In genomic region chr16:8864223-8864631, GRCm38 (mm10) we compare ENCODE assay signal across 10 mouse cellular contexts. TPM values are rescaled to one million over a fixed set of nuclear protein-coding genes. Genes with fewer than 3 reads are reported as not detected.
A peak's percentile ranks its signal among the peaks of the same experiment; 100 is the strongest.
DNase-seq lines count a peak whose midpoint lies in the region; ATAC-seq and TF ChIP-seq lines count a peak whose summit lies in the region.
"Had no signal": no experiment of that assay in that cellular context is flagged by ENCODE, and none has a peak within 500 bp of the region (broad histone marks: within the 10 kb centered on the region; RNA-seq: fewer than 3 reads in every experiment).

No protein-coding gene starts in this region.

- no peak overlapping the region for H3K4me2 ChIP-seq in kidney, embryonic 16.5 days (replicated peaks; ENCODE audit: low read depth, low read length)
- peak overlapping the region; percentile 13 for H3K4me2 ChIP-seq in heart, embryonic 16.5 days (ENCODE audit: low read depth, low read length)
- H3K4me2 ChIP-seq in midbrain, postnatal 0 days (ENCODE audit: low read depth, low read length, poor library complexity, severe bottlenecking) = no peak overlapping the region
- H3K4me2 ChIP-seq: embryonic facial prominence, embryonic 13.5 days had no signal

- no peaks in the 10 kb centered on the region for H3K9me3 ChIP-seq in kidney, embryonic 16.5 days (ENCODE audit: low read length)
- H3K9me3 ChIP-seq in heart, embryonic 16.5 days (replicated peaks; ENCODE audit: control insufficient read depth, low read length) = no peaks in the 10 kb centered on the region
- no peaks in the 10 kb centered on the region for H3K9me3 ChIP-seq in midbrain, postnatal 0 days (ENCODE audit: low read length)
- H3K9me3 ChIP-seq: embryonic facial prominence, embryonic 13.5 days had no signal

- H3K36me3 ChIP-seq in kidney, embryonic 16.5 days (ENCODE audit: insufficient read depth, low read length) = peaks cover 18% of the 10 kb centered on the region; the same call in 1 of the 2 replicates
- H3K36me3 ChIP-seq in heart, embryonic 16.5 days (ENCODE audit: control insufficient read depth, insufficient read depth) = peaks cover 7% of the 10 kb centered on the region; the same call in 1 of the 2 replicates
- peaks cover 11% of the 10 kb centered on the region; the same call in 1 of the 2 replicates for H3K36me3 ChIP-seq in midbrain, postnatal 0 days (ENCODE audit: insufficient read depth, low read length)

- no peak for TF ChIP-seq POLR2A in bone marrow macrophage, adult 2 months (IDR thresholded peaks at IDR 0.05; ENCODE audit: borderline replicate concordance, low read depth, low read length)

- ATAC-seq in kidney, embryonic 16.5 days (ENCODE audit: low FRiP score, low TSS enrichment) = no peak
- peak; percentile 30 for ATAC-seq in heart, embryonic 16.5 days (replicated peaks; ENCODE audit: extremely low read depth, insufficient read depth, low FRiP score)
- ATAC-seq in midbrain, postnatal 0 days (ENCODE audit: low FRiP score) = no peak

- no peak overlapping the region for H3K4me3 ChIP-seq in kidney, embryonic 16.5 days (ENCODE audit: low read length)
- peak overlapping the region; percentile 2; the same call in 1 of the 2 replicates for H3K4me3 ChIP-seq in bone marrow macrophage, adult 2 months (ENCODE audit: insufficient read depth, low read length)
- no peak overlapping the region for H3K4me3 ChIP-seq in heart, embryonic 16.5 days (ENCODE audit: low read length)
- H3K4me3 ChIP-seq in midbrain, postnatal 0 days (ENCODE audit: low read depth, low read length) = no peak overlapping the region
- H3K4me3 ChIP-seq: embryonic facial prominence, embryonic 13.5 days had no signal

- DNase-seq in kidney, adult 9 months = peak; percentile 40
- DNase-seq in lung, postnatal 25 days (ENCODE audit: low spot score) = peak; percentile 56
- no peak for DNase-seq in frontal cortex, postnatal 14 days (ENCODE audit: low spot score in 2 of 2)
- no peak for DNase-seq in midbrain, postnatal 0 days (ENCODE audit: low spot score)
- no peak for DNase-seq in embryo, embryonic 9.5 days (ENCODE audit: extremely low spot score)

- peaks cover 8% of the 10 kb centered on the region; the same call in 1 of the 2 replicates for H3K4me1 ChIP-seq in kidney, embryonic 16.5 days (ENCODE audit: insufficient read depth, low read length)
- peaks cover 33% of the 10 kb centered on the region for H3K4me1 ChIP-seq in bone marrow macrophage, adult 2 months (ENCODE audit: control insufficient read depth, insufficient read depth, low read length)
- H3K4me1 ChIP-seq in heart, embryonic 16.5 days (ENCODE audit: control insufficient read depth, insufficient read depth, low read length) = peaks cover 11% of the 10 kb centered on the region
- H3K4me1 ChIP-seq in midbrain, postnatal 0 days (ENCODE audit: insufficient read depth, low read length) = no peaks in the 10 kb centered on the region

- no peak overlapping the region for H3K9ac ChIP-seq in kidney, embryonic 16.5 days (replicated peaks; ENCODE audit: low read length)
- no peak overlapping the region for H3K9ac ChIP-seq in heart, embryonic 16.5 days (ENCODE audit: low read length)
- H3K9ac ChIP-seq in midbrain, postnatal 0 days (replicated peaks; ENCODE audit: low read length, poor library complexity, severe bottlenecking) = no peak overlapping the region
- H3K9ac ChIP-seq: embryonic facial prominence, embryonic 13.5 days had no signal

- TF ChIP-seq CTCF in bone marrow macrophage, adult 2 months (IDR thresholded peaks at IDR 0.05; ENCODE audit: low read depth, low read length) = no peak
- no peak for TF ChIP-seq CTCF in midbrain, postnatal 0 days (IDR thresholded peaks at IDR 0.05)

- no peak overlapping the region for H3K27ac ChIP-seq in kidney, embryonic 16.5 days (ENCODE audit: low read length)
- peak overlapping the region; percentile 18; the same call in 1 of the 2 replicates for H3K27ac ChIP-seq in bone marrow macrophage, adult 2 months (ENCODE audit: insufficient read depth, low read depth, low read length)
- no peak overlapping the region for H3K27ac ChIP-seq in heart, embryonic 16.5 days (ENCODE audit: low read length)
- H3K27ac ChIP-seq in midbrain, postnatal 0 days (ENCODE audit: low read depth, low read length) = no peak overlapping the region
- H3K27ac ChIP-seq: embryonic facial prominence, embryonic 13.5 days; macrophage had no signal

- WGBS in kidney, embryonic 16.5 days = 42% methylated on average over 4 of the region's 4 CpGs
- 20% methylated on average over 4 of the region's 4 CpGs for WGBS in heart, embryonic 16.5 days
- WGBS in midbrain, postnatal 0 days = 71% methylated on average over 4 of the region's 4 CpGs

- H3K27me3 ChIP-seq in kidney, embryonic 16.5 days (ENCODE audit: insufficient read depth, low read length) = no peaks in the 10 kb centered on the region
- no peaks in the 10 kb centered on the region for H3K27me3 ChIP-seq in heart, embryonic 16.5 days (ENCODE audit: control insufficient read depth, insufficient read depth, low read length)
- no peaks in the 10 kb centered on the region for H3K27me3 ChIP-seq in midbrain, postnatal 0 days (ENCODE audit: insufficient read depth, low read length)
- H3K27me3 ChIP-seq: embryonic facial prominence, embryonic 13.5 days had no signal

RNA-seq across cellular contexts. Expression of gene 1810013L24Rik, which starts 34.3 kb away (rescaled TPM):
- 18.5 and 19.8 TPM in 2 replicates for polyA plus RNA-seq in kidney, embryonic 16.5 days (2015; fragmentation: Nextera tagmentation; extraction: Ambion mirVana)
- 49.7 and 54.4 TPM in 2 replicates for polyA plus RNA-seq in bone marrow macrophage, adult 2 months (2012; ENCODE audit: insufficient read depth, insufficient read length, missing spikeins)
- polyA plus RNA-seq in heart, embryonic 16.5 days (2015; fragmentation: Nextera tagmentation; extraction: Ambion mirVana) = 16.1 and 17.8 TPM in 2 replicates
- 64.0 and 73.2 TPM in 2 replicates for total RNA-seq in midbrain, postnatal 0 days (2014; rRNA removed)
- polyA plus RNA-seq in midbrain, postnatal 0 days (2015; fragmentation: Nextera tagmentation; extraction: Ambion mirVana) = 12.0 and 13.6 TPM in 2 replicates

Comparison
In these comparisons a context has a peak if more than half of its experiments do, and no peak if none do; other contexts are left out.
1. DNase-seq: peak in kidney, adult 9 months (single experiment) and lung, postnatal 25 days (single experiment); none in frontal cortex, postnatal 14 days (0 of 2), midbrain, postnatal 0 days (single experiment) and embryo, embryonic 9.5 days (single experiment).